Mouse (Mus musculus): ENCODE measurements at regions not wholly inside any gene's neighbourhood (a gene's known extent, or its start where the extent isn't known, plus 50 kb on each side); places are given as distances from the start of the nearest gene placed in this dataset.

GRCm38 (mm10) chr9:84370260-84370659 is 445.3 kb downstream of the Bckdhb start:
- 76% methylated on average over 4 of the region's 4 CpGs for WGBS
- no peak overlapping the region for H3K27ac ChIP-seq

GRCm38 (mm10) chr9:84375746-84376145 is 450.8 kb downstream of the Bckdhb start:
- Histone ChIP-seq H3K4me3 (replicated peaks) (no peak overlapping the region), H3K4me1 (no peaks in the 10 kb centered on the region), H3K27ac (no peak overlapping the region), H3K27me3 (replicated peaks) (no peaks in the 10 kb centered on the region), H3K9ac (no peak overlapping the region), H3K9me3 (no peaks in the 10 kb centered on the region), H3K4me2 (no peak overlapping the region), H3K36me3 (no peaks in the 10 kb centered on the region)
- 66% methylated on average over 2 of the region's 2 CpGs for WGBS
- ATAC-seq (ENCODE audit: insufficient read depth, low FRiP score, low read depth): no peak

More at GRCm38 (mm10) chr9:84370260-84370659, 445.3 kb downstream of the Bckdhb start:
- ATAC-seq (ENCODE audit: insufficient read depth, low FRiP score, low read depth): no peak
- H3K9ac ChIP-seq: no peak overlapping the region
- H3K36me3 ChIP-seq: no peaks in the 10 kb centered on the region
- no peaks in the 10 kb centered on the region for H3K27me3 ChIP-seq (replicated peaks)
- no peak overlapping the region for H3K4me2 ChIP-seq
- no peaks in the 10 kb centered on the region for H3K4me1 ChIP-seq
- H3K9me3 ChIP-seq: no peaks in the 10 kb centered on the region
- no peak overlapping the region for H3K4me3 ChIP-seq (replicated peaks)

GRCm38 (mm10) chr9:84376621-84377020 is 451.7 kb downstream of the Bckdhb start:
- Histone ChIP-seq H3K9me3 (no peaks in the 10 kb centered on the region), H3K36me3 (no peaks in the 10 kb centered on the region), H3K4me2 (no peak overlapping the region), H3K27me3 (replicated peaks) (no peaks in the 10 kb centered on the region), H3K4me3 (replicated peaks) (no peak overlapping the region), H3K27ac (no peak overlapping the region), H3K4me1 (no peaks in the 10 kb centered on the region), H3K9ac (no peak overlapping the region)
- ATAC-seq (ENCODE audit: insufficient read depth, low FRiP score, low read depth): no peak
- WGBS: 90% methylated on average over 6 of the region's 6 CpGs

GRCm38 (mm10) chr9:84381942-84382341 is 457.0 kb downstream of the Bckdhb start:
- Histone ChIP-seq H3K4me1 (no peaks in the 10 kb centered on the region), H3K9ac (no peak overlapping the region), H3K9me3 (no peaks in the 10 kb centered on the region), H3K27me3 (replicated peaks) (no peaks in the 10 kb centered on the region), H3K27ac (no peak overlapping the region), H3K4me3 (replicated peaks) (no peak overlapping the region), H3K36me3 (no peaks in the 10 kb centered on the region), H3K4me2 (no peak overlapping the region)
- ATAC-seq (ENCODE audit: insufficient read depth, low FRiP score, low read depth): no peak

- ATAC-seq (ENCODE audit: insufficient read depth, low FRiP score, low read depth): no peak
- Histone ChIP-seq H3K9me3 (no peaks in the 10 kb centered on the region), H3K4me1 (no peaks in the 10 kb centered on the region), H3K27me3 (replicated peaks) (no peaks in the 10 kb centered on the region), H3K4me2 (no peak overlapping the region), H3K4me3 (replicated peaks) (no peak overlapping the region), H3K36me3 (no peaks in the 10 kb centered on the region), H3K9ac (no peak overlapping the region), H3K27ac (no peak overlapping the region)
- WGBS: 81% methylated on average over 3 of the region's 3 CpGs
Measured at GRCm38 (mm10) chr9:84389831-84390230, 464.9 kb downstream of the Bckdhb start.

GRCm38 (mm10) chr9:84394536-84395314 is 469.8 kb downstream of the Bckdhb start:
- ATAC-seq (ENCODE audit: insufficient read depth, low FRiP score, low read depth): no peak
- H3K4me3 ChIP-seq (replicated peaks): no peak overlapping the region
- no peak overlapping the region; the same call in 1 of the 2 replicates for H3K27ac ChIP-seq
- no peaks in the 10 kb centered on the region for H3K27me3 ChIP-seq (replicated peaks)
- no peaks in the 10 kb centered on the region for H3K4me1 ChIP-seq
- no peak overlapping the region for H3K9ac ChIP-seq
- no peaks in the 10 kb centered on the region for H3K36me3 ChIP-seq
- no peak overlapping the region for H3K4me2 ChIP-seq
- 64% methylated on average over 3 of the region's 3 CpGs for WGBS
- H3K9me3 ChIP-seq: no peaks in the 10 kb centered on the region

GRCm38 (mm10) chr9:84399481-84399880 is 474.5 kb downstream of the Bckdhb start:
- Histone ChIP-seq H3K36me3 (no peaks in the 10 kb centered on the region), H3K4me2 (no peak overlapping the region), H3K9ac (no peak overlapping the region), H3K4me3 (replicated peaks) (no peak overlapping the region), H3K9me3 (no peaks in the 10 kb centered on the region), H3K4me1 (no peaks in the 10 kb centered on the region), H3K27ac (no peak overlapping the region), H3K27me3 (replicated peaks) (no peaks in the 10 kb centered on the region)
- ATAC-seq (ENCODE audit: insufficient read depth, low FRiP score, low read depth): no peak
- 37% methylated on average over 3 of the region's 3 CpGs for WGBS

- WGBS: 36% methylated on average over 10 of the region's 10 CpGs
- no peak; the same call in 1 of the 2 replicates for ATAC-seq (ENCODE audit: insufficient read depth, low FRiP score, low read depth)
- no peak overlapping the region for H3K27ac ChIP-seq
- no peak overlapping the region for H3K4me2 ChIP-seq
- no peak overlapping the region for H3K4me3 ChIP-seq (replicated peaks)
- no peaks in the 10 kb centered on the region for H3K36me3 ChIP-seq
- no peaks in the 10 kb centered on the region for H3K4me1 ChIP-seq
- no peaks in the 10 kb centered on the region for H3K27me3 ChIP-seq (replicated peaks)
- no peak overlapping the region for H3K9ac ChIP-seq
- H3K9me3 ChIP-seq: no peaks in the 10 kb centered on the region
Measured at GRCm38 (mm10) chr9:84408260-84409203, 483.6 kb downstream of the Bckdhb start.
